Mouse (Mus musculus): ENCODE measurements around the gene Fmc1. TPM values are rescaled to one million over a fixed set of nuclear protein-coding genes. Genes with fewer than 3 reads are reported as not detected.
"Not testable (repeated sequence)": the region's sequence is repeated elsewhere in the genome, so short reads cannot be mapped to it uniquely, and the experiment has no call there.

Fmc1 gene
- polyA plus RNA-seq, 1 experiment from 2014 or later: 213 TPM

GRCm38 (mm10) chr6:38532500-38533420 is 542 bp upstream of the Fmc1 start:
- 6% methylated on average over 25 of the region's 25 CpGs for WGBS
- peak overlapping the region; percentile 72 for H3K4me2 ChIP-seq (replicated peaks)
- H3K36me3 ChIP-seq (replicated peaks; ENCODE audit: control insufficient read depth, insufficient read depth): no peaks in the 10 kb centered on the region
- no peaks in the 10 kb centered on the region for H3K27me3 ChIP-seq (ENCODE audit: control insufficient read depth, insufficient read depth, low read length)
- peak overlapping the region; percentile 65 for H3K9ac ChIP-seq
- DNase-seq (ENCODE audit: low spot score): peak; percentile 48
- peak overlapping the region; percentile 77 for H3K4me3 ChIP-seq (replicated peaks; ENCODE audit: low read length)
- ATAC-seq (ENCODE audit: low FRiP score): peak; percentile 28; the same call in 1 of the 2 replicates
- peaks cover 10% of the 10 kb centered on the region; the same call in 1 of the 2 replicates for H3K4me1 ChIP-seq (replicated peaks; ENCODE audit: control insufficient read depth, insufficient read depth, low read length)
- H3K9me3 ChIP-seq (ENCODE audit: control insufficient read depth, low read length): no peaks in the 10 kb centered on the region
- H3K27ac ChIP-seq: peak overlapping the region; percentile 93

- peak overlapping the region; percentile 77 for H3K4me3 ChIP-seq (replicated peaks; ENCODE audit: low read length)
- peak overlapping the region; percentile 72 for H3K4me2 ChIP-seq (replicated peaks)
- under 1% methylated on average over 53 of the region's 53 CpGs for WGBS
- no peaks in the 10 kb centered on the region for H3K9me3 ChIP-seq (ENCODE audit: control insufficient read depth, low read length)
- peaks cover 10% of the 10 kb centered on the region; the same call in 1 of the 2 replicates for H3K36me3 ChIP-seq (replicated peaks; ENCODE audit: control insufficient read depth, insufficient read depth)
- ATAC-seq (ENCODE audit: low FRiP score) (peak; percentile 69), DNase-seq (ENCODE audit: low spot score) (peak; percentile 98)
- H3K27ac ChIP-seq: peak overlapping the region; percentile 93
- H3K9ac ChIP-seq: peak overlapping the region; percentile 81
- H3K27me3 ChIP-seq (ENCODE audit: control insufficient read depth, insufficient read depth, low read length): no peaks in the 10 kb centered on the region
- peaks cover 10% of the 10 kb centered on the region; the same call in 1 of the 2 replicates for H3K4me1 ChIP-seq (replicated peaks; ENCODE audit: control insufficient read depth, insufficient read depth, low read length)
These were observed 1.5 kb downstream of the Fmc1 start for GRCm38 (mm10) chr6:38534640-38535365.

- H3K9ac ChIP-seq: peak overlapping the region; percentile 81
- H3K4me1 ChIP-seq (replicated peaks; ENCODE audit: control insufficient read depth, insufficient read depth, low read length): peaks cover 10% of the 10 kb centered on the region; the same call in 1 of the 2 replicates
- peak overlapping the region; percentile 93 for H3K27ac ChIP-seq
- DNase-seq (ENCODE audit: low spot score) (no peak), ATAC-seq (ENCODE audit: low FRiP score) (no peak)
- H3K4me2 ChIP-seq (replicated peaks): peak overlapping the region; percentile 72
- no peaks in the 10 kb centered on the region for H3K27me3 ChIP-seq (ENCODE audit: control insufficient read depth, insufficient read depth, low read length)
- no peaks in the 10 kb centered on the region for H3K9me3 ChIP-seq (ENCODE audit: control insufficient read depth, low read length)
- WGBS: under 1% methylated on average over 9 of the region's 9 CpGs
- H3K4me3 ChIP-seq (replicated peaks; ENCODE audit: low read length): peak overlapping the region; percentile 77
- H3K36me3 ChIP-seq (replicated peaks; ENCODE audit: control insufficient read depth, insufficient read depth): peaks cover 15% of the 10 kb centered on the region; the same call in 1 of the 2 replicates
These were observed 2.0 kb downstream of the Fmc1 start for GRCm38 (mm10) chr6:38535366-38535690.

GRCm38 (mm10) chr6:38535788-38536187 is 2.5 kb downstream of the Fmc1 start:
- Histone ChIP-seq H3K4me1 (replicated peaks; ENCODE audit: control insufficient read depth, insufficient read depth, low read length) (peaks cover 10% of the 10 kb centered on the region; the same call in 1 of the 2 replicates), H3K9me3 (ENCODE audit: control insufficient read depth, low read length) (no peaks in the 10 kb centered on the region), H3K4me3 (replicated peaks; ENCODE audit: low read length) (peak overlapping the region; percentile 77), H3K27me3 (ENCODE audit: control insufficient read depth, insufficient read depth, low read length) (no peaks in the 10 kb centered on the region), H3K27ac (peak overlapping the region; percentile 93), H3K4me2 (replicated peaks) (peak overlapping the region; percentile 72), H3K9ac (peak overlapping the region; percentile 81), H3K36me3 (replicated peaks; ENCODE audit: control insufficient read depth, insufficient read depth) (peaks cover 19% of the 10 kb centered on the region; the same call in 1 of the 2 replicates)
- 80% methylated on average over 1 of the region's 1 CpGs for WGBS
- ATAC-seq (ENCODE audit: low FRiP score) (no peak), DNase-seq (ENCODE audit: low spot score) (no peak)

GRCm38 (mm10) chr6:38544141-38544540 is 10.8 kb downstream of the Fmc1 start:
- H3K4me3 ChIP-seq (replicated peaks; ENCODE audit: low read length); H3K4me2 ChIP-seq (replicated peaks); H3K9ac ChIP-seq; H3K4me1 ChIP-seq (replicated peaks; ENCODE audit: control insufficient read depth, insufficient read depth, low read length); H3K27me3 ChIP-seq (ENCODE audit: control insufficient read depth, insufficient read depth, low read length); ATAC-seq (ENCODE audit: low FRiP score); H3K27ac ChIP-seq; H3K9me3 ChIP-seq (ENCODE audit: control insufficient read depth, low read length); DNase-seq (ENCODE audit: low spot score): not testable (repeated sequence)
- 97% methylated on average over 4 of the region's 5 CpGs for WGBS
- peaks cover 20% of the 10 kb centered on the region; the same call in 1 of the 2 replicates for H3K36me3 ChIP-seq (replicated peaks; ENCODE audit: control insufficient read depth, insufficient read depth)

GRCm38 (mm10) chr6:38547005-38547404 is 13.7 kb downstream of the Fmc1 start:
- DNase-seq (ENCODE audit: low spot score); H3K36me3 ChIP-seq (replicated peaks; ENCODE audit: control insufficient read depth, insufficient read depth); H3K4me1 ChIP-seq (replicated peaks; ENCODE audit: control insufficient read depth, insufficient read depth, low read length); H3K27ac ChIP-seq; ATAC-seq (ENCODE audit: low FRiP score); H3K9ac ChIP-seq; H3K27me3 ChIP-seq (ENCODE audit: control insufficient read depth, insufficient read depth, low read length); H3K9me3 ChIP-seq (ENCODE audit: control insufficient read depth, low read length); H3K4me2 ChIP-seq (replicated peaks); H3K4me3 ChIP-seq (replicated peaks; ENCODE audit: low read length): not testable (repeated sequence)
- 94% methylated on average over 2 of the region's 2 CpGs for WGBS

GRCm38 (mm10) chr6:38547707-38548106 is 14.4 kb downstream of the Fmc1 start:
- no peak for ATAC-seq (ENCODE audit: low FRiP score)
- WGBS: 85% methylated on average over 1 of the region's 1 CpGs

GRCm38 (mm10) chr6:38548595-38548994 is 15.3 kb downstream of the Fmc1 start:
- not testable (repeated sequence) for H3K4me2 ChIP-seq (replicated peaks); H3K27me3 ChIP-seq (ENCODE audit: control insufficient read depth, insufficient read depth, low read length); H3K4me1 ChIP-seq (replicated peaks; ENCODE audit: control insufficient read depth, insufficient read depth, low read length); H3K9ac ChIP-seq; ATAC-seq (ENCODE audit: low FRiP score); DNase-seq (ENCODE audit: low spot score); H3K36me3 ChIP-seq (replicated peaks; ENCODE audit: control insufficient read depth, insufficient read depth); H3K9me3 ChIP-seq (ENCODE audit: control insufficient read depth, low read length); H3K27ac ChIP-seq; H3K4me3 ChIP-seq (replicated peaks; ENCODE audit: low read length)
- 93% methylated on average over 7 of the region's 7 CpGs for WGBS

More at GRCm38 (mm10) chr6:38547707-38548106, 14.4 kb downstream of the Fmc1 start:
- Histone ChIP-seq H3K27me3 (ENCODE audit: control insufficient read depth, insufficient read depth, low read length) (no peaks in the 10 kb centered on the region), H3K4me3 (replicated peaks; ENCODE audit: low read length) (no peak overlapping the region), H3K4me1 (replicated peaks; ENCODE audit: control insufficient read depth, insufficient read depth, low read length) (0 out of 2 replicates have a peak, but pooled peaks cover 3% of the 10 kb centered on the region), H3K9me3 (ENCODE audit: control insufficient read depth, low read length) (no peaks in the 10 kb centered on the region), H3K4me2 (replicated peaks) (no peak overlapping the region), H3K36me3 (replicated peaks; ENCODE audit: control insufficient read depth, insufficient read depth) (no peaks in the 10 kb centered on the region), H3K9ac (no peak overlapping the region), H3K27ac (no peak overlapping the region)
- DNase-seq (ENCODE audit: low spot score): no peak

GRCm38 (mm10) chr6:38549840-38550239 is 16.5 kb downstream of the Fmc1 start:
- peak overlapping the region; percentile 78 for H3K4me3 ChIP-seq (replicated peaks; ENCODE audit: low read length)
- H3K4me1 ChIP-seq (replicated peaks; ENCODE audit: control insufficient read depth, insufficient read depth, low read length): peaks cover 13% of the 10 kb centered on the region
- not testable (repeated sequence) for DNase-seq (ENCODE audit: low spot score); H3K36me3 ChIP-seq (replicated peaks; ENCODE audit: control insufficient read depth, insufficient read depth); ATAC-seq (ENCODE audit: low FRiP score); H3K27me3 ChIP-seq (ENCODE audit: control insufficient read depth, insufficient read depth, low read length); H3K9me3 ChIP-seq (ENCODE audit: control insufficient read depth, low read length)
- WGBS: 79% methylated on average over 6 of the region's 6 CpGs
- H3K4me2 ChIP-seq (replicated peaks): peak overlapping the region; percentile 72
- H3K9ac ChIP-seq: peak overlapping the region; percentile 80; the same call in 1 of the 2 replicates
- H3K27ac ChIP-seq: peak overlapping the region; percentile 99

Data from hindbrain, embryonic 14.5 days (tissue).